Mouse (Mus musculus): ENCODE results near the gene Klhdc1.

DNA sequence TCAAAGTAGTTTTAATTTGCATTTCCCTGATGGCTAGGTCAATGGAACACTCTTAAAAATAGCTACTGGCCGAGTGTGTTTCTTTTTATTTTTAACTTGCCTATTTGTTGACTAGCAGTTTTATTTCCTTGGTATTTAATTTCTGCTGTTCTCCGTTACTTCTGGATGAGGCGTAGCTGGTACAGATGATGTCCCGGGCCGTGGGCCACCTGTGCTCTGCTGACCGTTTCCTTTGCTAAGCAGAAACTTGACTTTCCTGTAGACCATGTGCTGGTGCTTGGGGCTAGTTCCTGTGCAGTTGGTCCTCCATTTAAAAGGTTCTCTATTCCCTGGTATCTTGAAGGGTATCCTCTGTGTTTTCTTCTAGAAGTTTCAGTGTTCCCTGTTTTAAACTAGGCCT is 51.4 kb downstream of the Klhdc1 start:
- no peak for TF ChIP-seq EP300 (IDR thresholded peaks at IDR 0.05; ENCODE audit: insufficient read depth, low read depth, low read length)
- TF ChIP-seq POLR2A (IDR thresholded peaks at IDR 0.05; ENCODE audit: insufficient read depth, low read depth, low read length): no peak
